Mouse (Mus musculus) layer of hippocampus, adult 9-10 months (tissue): ENCODE results near the gene Gzmk.
"Not testable (repeated sequence)": the region's sequence is repeated elsewhere in the genome, so short reads cannot be mapped to it uniquely, and the experiment has no call there.

ENCODE experiments used
- DNase-seq: peaks from one replicate; pipeline ENCODE4 v3.0.0; 2022; ENCODE audit warnings: low spot score

Gzmk gene

GRCm38 (mm10) chr13:113225811-113226210, at the start of gene Gzmk:
Gzmk (minus strand) TSS chr13:113225908.
- peak; percentile 56 for DNase-seq

GRCm38 (mm10) chr13:113271189-113271588, 45.5 kb upstream of the Gzmk start:
- no peak for DNase-seq

- DNase-seq = peak; percentile 79
Measured at GRCm38 (mm10) chr13:113269777-113270776, 44.4 kb upstream of the Gzmk start.

- no peak for DNase-seq
Measured at GRCm38 (mm10) chr13:113267204-113267603, 41.5 kb upstream of the Gzmk start.

- DNase-seq = peak; percentile 68
Measured at GRCm38 (mm10) chr13:113266495-113266951, 40.8 kb upstream of the Gzmk start.

GRCm38 (mm10) chr13:113265257-113265656, 39.5 kb upstream of the Gzmk start:
- peak; percentile 21 for DNase-seq

- no peak for DNase-seq
Measured at GRCm38 (mm10) chr13:113262822-113263221, 37.1 kb upstream of the Gzmk start.

GRCm38 (mm10) chr13:113259237-113259636, 33.5 kb upstream of the Gzmk start:
- DNase-seq = no peak

- DNase-seq = no peak
Measured at GRCm38 (mm10) chr13:113257190-113257589, 31.5 kb upstream of the Gzmk start.

GRCm38 (mm10) chr13:113256766-113257165, 31.1 kb upstream of the Gzmk start:
- DNase-seq = no peak

GRCm38 (mm10) chr13:113252580-113252979, 26.9 kb upstream of the Gzmk start:
- not testable (repeated sequence) for DNase-seq

- DNase-seq = no peak
Measured at GRCm38 (mm10) chr13:113245025-113245424, 19.3 kb upstream of the Gzmk start.

GRCm38 (mm10) chr13:113242129-113242528, 16.4 kb upstream of the Gzmk start:
- DNase-seq = no peak

GRCm38 (mm10) chr13:113227666-113228463, 2.2 kb upstream of the Gzmk start:
- DNase-seq = no peak

GRCm38 (mm10) chr13:113227076-113227475, 1.4 kb upstream of the Gzmk start:
- no peak for DNase-seq

GRCm38 (mm10) chr13:113224105-113224504, 1.6 kb downstream of the Gzmk start:
- peak; percentile 30 for DNase-seq

- DNase-seq = no peak
Measured at GRCm38 (mm10) chr13:113221851-113222250, 3.9 kb downstream of the Gzmk start.

GRCm38 (mm10) chr13:113213865-113214264, 11.8 kb downstream of the Gzmk start:
- no peak for DNase-seq

GRCm38 (mm10) chr13:113212401-113212800, 13.3 kb downstream of the Gzmk start:
- no peak for DNase-seq

GRCm38 (mm10) chr13:113211345-113211744, 14.4 kb downstream of the Gzmk start:
- DNase-seq = no peak

GRCm38 (mm10) chr13:113209624-113210023, 16.1 kb downstream of the Gzmk start, which contains the start of gene Esm1:
Esm1 (plus strand) TSS chr13:113209659.
- DNase-seq = no peak

GRCm38 (mm10) chr13:113205346-113205745, 20.4 kb downstream of the Gzmk start:
- no peak for DNase-seq
